In the genomic region with DNA sequence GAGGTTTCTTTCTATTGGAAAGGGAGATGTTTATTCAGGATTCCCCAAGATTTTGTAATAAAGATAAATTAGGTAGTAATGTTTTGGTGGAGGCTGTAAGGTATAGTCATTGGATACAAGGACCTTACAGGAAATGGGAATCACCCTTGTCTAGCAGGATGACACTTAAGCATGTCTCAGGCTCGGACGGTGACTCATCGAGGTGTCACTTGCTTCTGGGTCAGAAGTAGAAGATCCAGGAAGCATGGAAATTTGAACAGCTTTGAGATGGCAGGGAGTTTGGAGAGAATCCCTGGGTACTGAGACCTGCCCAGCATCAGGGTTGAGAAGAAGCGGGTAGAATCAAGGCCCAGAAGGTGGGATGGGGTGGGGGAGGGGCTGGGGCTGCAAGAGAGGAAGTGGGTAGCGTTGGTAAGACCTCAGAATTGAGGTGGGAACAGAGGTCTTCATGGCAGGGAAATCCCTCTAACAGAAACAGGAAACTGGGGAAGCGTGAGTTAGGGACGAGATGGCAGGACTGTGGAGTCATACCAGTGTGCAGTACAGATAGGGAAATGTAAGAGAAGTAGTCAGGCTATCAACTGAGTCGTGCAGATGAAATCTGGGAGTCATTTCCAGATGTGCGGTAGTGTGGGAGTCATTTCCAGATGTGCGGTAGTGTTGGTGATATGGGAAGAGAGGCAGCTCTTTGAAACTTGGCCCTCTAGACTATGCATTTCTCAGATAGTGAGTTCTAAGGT, we compare ENCODE assay signal across 15 mouse cellular contexts. TPM values are rescaled to one million over a fixed set of nuclear protein-coding genes. Genes with fewer than 3 reads are reported as not detected.
DNase-seq lines count a peak whose midpoint lies in the region; ATAC-seq and TF ChIP-seq lines count a peak whose summit lies in the region.
"Had no signal": no experiment of that assay in that cellular context is flagged by ENCODE, and none has a peak within 500 bp of the region (broad histone marks: within the 10 kb centered on the region; RNA-seq: fewer than 3 reads in every experiment).

No protein-coding gene starts in this region.

- TF ChIP-seq CTCF in bone marrow macrophage, adult 2 months (IDR thresholded peaks at IDR 0.05; ENCODE audit: low read depth, low read length), result no peak
- TF ChIP-seq CTCF in small intestine, adult 2 months (IDR thresholded peaks at IDR 0.05; ENCODE audit: extremely low read depth, insufficient read length, insufficient replicate concordance, low read depth, low read length), result no peak
- no peak for TF ChIP-seq CTCF in hindbrain, postnatal 0 days (IDR thresholded peaks at IDR 0.05; ENCODE audit: low read depth)

- 0 out of 2 replicates have a peak, but pooled peaks cover 3% of the 10 kb centered on the region for H3K9me3 ChIP-seq in limb, embryonic 12.5 days
- H3K9me3 ChIP-seq in hindbrain, postnatal 0 days (ENCODE audit: low read length), result no peaks in the 10 kb centered on the region
- H3K9me3 ChIP-seq: forebrain, embryonic 13.5 days; hindbrain, embryonic 12.5 days had no signal

- no peak for TF ChIP-seq POLR2A in bone marrow macrophage, adult 2 months (IDR thresholded peaks at IDR 0.05; ENCODE audit: borderline replicate concordance, low read depth, low read length)
- TF ChIP-seq POLR2A in small intestine, adult 2 months (IDR thresholded peaks at IDR 0.05; ENCODE audit: low read depth, low read length), result no peak

- no peak overlapping the region for H3K4me3 ChIP-seq in bone marrow macrophage, adult 2 months (ENCODE audit: insufficient read depth, low read length)
- no peak overlapping the region for H3K4me3 ChIP-seq in limb, embryonic 12.5 days (replicated peaks)
- H3K4me3 ChIP-seq in small intestine, adult 2 months (ENCODE audit: low read depth, low read length), result no peak overlapping the region
- H3K4me3 ChIP-seq in hindbrain, postnatal 0 days (ENCODE audit: low read length), result no peak overlapping the region
- H3K4me3 ChIP-seq: forebrain, embryonic 13.5 days; hindbrain, embryonic 12.5 days; midbrain, embryonic 10.5 days had no signal

- DNase-seq in thymus, postnatal 0 days (ENCODE audit: low spot score), result peak; percentile 30
- no peak for DNase-seq in thymus, postnatal 10 days (ENCODE audit: low spot score in 2 of 2)
- no peak for DNase-seq in hindbrain, postnatal 0 days (ENCODE audit: low spot score)
- DNase-seq in cerebellum, postnatal 10 days, result no peak
- DNase-seq: embryo, embryonic 11 days; kidney, postnatal 14 days; left cerebral cortex, postnatal 4 days; spleen, adult 18-20 months; thymus, postnatal 4 days had no signal

- peak overlapping the region; percentile 65 for H3K27ac ChIP-seq in bone marrow macrophage, adult 2 months (ENCODE audit: insufficient read depth, low read depth, low read length)
- peak overlapping the region; percentile 72 for H3K27ac ChIP-seq in limb, embryonic 12.5 days
- H3K27ac ChIP-seq in small intestine, adult 2 months (ENCODE audit: insufficient read depth, low read depth, low read length), result peak overlapping the region; percentile 13; the same call in 1 of the 2 replicates
- no peak overlapping the region for H3K27ac ChIP-seq in hindbrain, postnatal 0 days
- H3K27ac ChIP-seq: forebrain, embryonic 13.5 days; hindbrain, embryonic 12.5 days; midbrain, embryonic 10.5 days had no signal

- H3K9ac ChIP-seq in limb, embryonic 12.5 days (replicated peaks), result no peak overlapping the region
- no peak overlapping the region for H3K9ac ChIP-seq in hindbrain, postnatal 0 days (replicated peaks; ENCODE audit: low read length)
- H3K9ac ChIP-seq: forebrain, embryonic 13.5 days; hindbrain, embryonic 12.5 days had no signal

- ATAC-seq in limb, embryonic 12.5 days (ENCODE audit: insufficient number of reproducible peaks, insufficient read depth, low FRiP score, low TSS enrichment, low read depth), result no peak
- ATAC-seq in hindbrain, postnatal 0 days, result no peak
- ATAC-seq: forebrain, embryonic 13.5 days had no signal

- H3K27me3 ChIP-seq in limb, embryonic 12.5 days, result no peaks in the 10 kb centered on the region
- H3K27me3 ChIP-seq in small intestine, adult 2 months (ENCODE audit: control insufficient read depth, insufficient read depth, low read length), result no peaks in the 10 kb centered on the region
- H3K27me3 ChIP-seq in hindbrain, postnatal 0 days (ENCODE audit: insufficient read depth, low read length), result no peaks in the 10 kb centered on the region
- H3K27me3 ChIP-seq: forebrain, embryonic 13.5 days; hindbrain, embryonic 12.5 days had no signal

- peaks cover 23% of the 10 kb centered on the region for H3K36me3 ChIP-seq in limb, embryonic 12.5 days
- H3K36me3 ChIP-seq in small intestine, adult 2 months (ENCODE audit: control insufficient read depth, insufficient read depth, low read length), result peaks cover 9% of the 10 kb centered on the region
- peaks cover 6% of the 10 kb centered on the region; the same call in 1 of the 2 replicates for H3K36me3 ChIP-seq in hindbrain, postnatal 0 days (ENCODE audit: insufficient read depth, low read length)

- no peak overlapping the region for H3K4me2 ChIP-seq in limb, embryonic 12.5 days
- no peak overlapping the region for H3K4me2 ChIP-seq in hindbrain, postnatal 0 days (ENCODE audit: low read depth, low read length)
- H3K4me2 ChIP-seq: forebrain, embryonic 13.5 days; hindbrain, embryonic 12.5 days had no signal

- peaks cover 49% of the 10 kb centered on the region for H3K4me1 ChIP-seq in bone marrow macrophage, adult 2 months (ENCODE audit: control insufficient read depth, insufficient read depth, low read length)
- H3K4me1 ChIP-seq in limb, embryonic 12.5 days (replicated peaks), result peaks cover 64% of the 10 kb centered on the region
- H3K4me1 ChIP-seq in small intestine, adult 2 months (ENCODE audit: control insufficient read depth, insufficient read depth, insufficient read length, low read length), result peaks cover 7% of the 10 kb centered on the region; the same call in 1 of the 2 replicates
- H3K4me1 ChIP-seq in hindbrain, postnatal 0 days (ENCODE audit: insufficient read depth, low read length), result peaks cover 6% of the 10 kb centered on the region; the same call in 1 of the 2 replicates

- 45% methylated on average over 10 of the region's 10 CpGs for WGBS in limb, embryonic 12.5 days
- 84% methylated on average over 10 of the region's 10 CpGs for WGBS in small intestine, adult 2 months
- 85% methylated on average over 10 of the region's 10 CpGs for WGBS in hindbrain, postnatal 0 days

RNA-seq across cellular contexts. Expression of a gene that starts 42.3 kb away (rescaled TPM):
- polyA plus RNA-seq in thymus, postnatal 0 days (2015; fragmentation: Nextera tagmentation; extraction: Ambion mirVana), result 59.9 and 61.0 TPM in 2 replicates
- 23.7 and 24.8 TPM in 2 replicates for polyA plus RNA-seq in bone marrow macrophage, adult 2 months (2012; ENCODE audit: insufficient read depth, insufficient read length, missing spikeins)
- polyA plus RNA-seq in limb, embryonic 12.5 days (2016; fragmentation: Nextera tagmentation; extraction: Ambion mirVana), result 258 and 277 TPM in 2 replicates
- polyA plus RNA-seq in small intestine, adult 2 months (2012; rRNA removed), result 7.0 and 12.9 TPM in 2 replicates
- total RNA-seq in hindbrain, postnatal 0 days (2014; rRNA removed), result 79.3 and 88.1 TPM in 2 replicates
- 92.2 and 92.5 TPM in 2 replicates for polyA plus RNA-seq in hindbrain, postnatal 0 days (2015; fragmentation: Nextera tagmentation; extraction: Ambion mirVana)
